Mouse (Mus musculus) cortical plate, adult 2 months (tissue): ENCODE data around the gene Gm36079.
"Not testable (repeated sequence)": the region's sequence is repeated elsewhere in the genome, so short reads cannot be mapped to it uniquely, and the experiment has no call there.

Experiments used
- CTCF ChIP-seq: fragments of 200-500 bp; IDR thresholded peaks from 2 replicates; pipeline ENCODE4 v1.5.1; 2011; ENCODE audit warnings: mild to moderate bottlenecking, control low read depth, low read length; ENCODE audit not compliant: insufficient read depth; ENCODE audit errors: extremely low read depth
- POLR2A ChIP-seq: fragments of 200-500 bp; IDR thresholded peaks from 2 replicates; pipeline ENCODE4 v1.6.1; 2011; ENCODE audit warnings: mild to moderate bottlenecking, low read length, control low read depth; ENCODE audit not compliant: insufficient read depth; ENCODE audit errors: extremely low read depth

DNA sequence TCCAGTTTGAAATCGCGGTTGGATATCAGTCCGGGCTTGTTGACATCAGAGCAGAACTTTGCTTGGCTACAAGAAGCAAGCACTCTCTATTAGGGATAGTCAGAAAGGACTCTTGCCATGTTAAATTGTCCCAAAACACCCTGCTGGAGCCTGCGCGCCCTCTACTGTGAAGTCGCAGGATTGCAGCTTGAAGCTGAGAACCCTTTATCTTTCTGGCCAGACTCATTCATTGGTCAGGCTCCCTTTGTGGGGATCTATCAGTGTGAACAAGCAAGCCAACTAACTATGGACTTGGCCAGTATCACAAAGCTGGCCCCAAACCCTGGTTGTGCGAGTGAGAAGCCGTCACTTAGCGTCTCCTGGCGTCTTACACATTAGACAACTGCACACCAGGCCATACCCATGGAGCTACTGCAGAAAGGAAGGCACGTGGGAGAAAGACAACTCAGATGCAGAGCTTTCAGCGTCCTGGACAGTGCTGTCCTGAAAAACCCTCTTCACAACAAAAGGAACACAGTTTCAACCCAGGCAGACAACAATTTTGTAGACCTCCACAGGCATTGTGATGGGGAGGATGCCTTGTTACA is 43.3 kb upstream of the Gm36079 start:
- not testable (repeated sequence) for TF ChIP-seq CTCF, POLR2A
